Mouse (Mus musculus): ENCODE data around the gene Ostm1. TPM values are rescaled to one million over a fixed set of nuclear protein-coding genes. Genes with fewer than 3 reads are reported as not detected.

Gene Ostm1
- polyA plus RNA-seq, 1 experiment from 2014 or later: 23.9 TPM

DNA sequence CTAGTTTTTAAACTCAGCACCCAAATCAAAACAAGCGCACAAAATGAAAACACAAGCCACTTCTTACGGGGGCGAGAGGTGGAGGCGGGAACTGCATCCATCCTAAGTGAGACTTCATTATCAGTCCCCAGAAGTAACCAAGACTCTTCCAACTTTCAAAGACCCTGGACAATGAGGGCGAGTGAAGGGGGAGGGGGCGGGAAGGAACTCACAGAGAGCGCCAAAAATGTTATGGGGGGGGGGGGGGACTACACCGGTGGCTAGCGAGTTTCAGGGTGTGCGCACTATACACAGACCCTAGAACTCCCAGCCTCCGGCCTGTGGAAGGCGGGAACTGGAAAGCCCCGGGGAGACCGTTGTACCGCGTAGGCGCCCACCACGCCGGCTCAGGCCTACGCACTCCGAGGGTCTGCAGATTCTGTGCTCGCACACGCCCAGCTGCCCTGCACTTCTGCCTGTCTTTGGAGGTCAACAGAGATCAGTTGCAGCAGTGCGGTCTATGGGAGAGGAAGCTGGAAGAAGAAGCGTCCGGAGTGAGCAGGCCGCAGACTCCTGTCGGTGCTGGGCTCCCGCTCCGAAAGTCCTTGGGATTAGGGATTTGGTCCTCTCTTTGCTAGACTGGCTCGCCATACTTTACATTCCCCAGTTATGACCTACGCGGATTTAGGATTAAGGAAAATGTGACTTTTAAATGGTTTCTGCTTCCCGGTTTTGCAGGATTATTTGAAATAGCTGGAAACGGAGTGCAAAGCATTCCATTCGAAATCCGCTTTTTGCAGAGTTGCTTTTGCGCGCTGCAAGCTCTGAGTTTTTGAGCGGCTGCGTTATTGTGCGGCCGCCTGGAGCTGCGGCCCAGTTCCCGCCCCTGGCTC is 1.7 kb upstream of the Ostm1 start:
- 3% methylated on average over 45 of the region's 45 CpGs for WGBS
- H3K9ac ChIP-seq (replicated peaks; ENCODE audit: low read depth): no peak overlapping the region
- TF ChIP-seq EP300 (IDR thresholded peaks at IDR 0.05) (no peak), CTCF (IDR thresholded peaks at IDR 0.05) (no peak)
- H3K4me2 ChIP-seq (replicated peaks; ENCODE audit: low read depth, low read length): no peak overlapping the region
- no peaks in the 10 kb centered on the region for H3K36me3 ChIP-seq (ENCODE audit: insufficient read depth, low read length)
- peaks cover 82% of the 10 kb centered on the region for H3K27me3 ChIP-seq (replicated peaks; ENCODE audit: insufficient read depth, low read length)
- no peak overlapping the region for H3K4me3 ChIP-seq (ENCODE audit: low read depth, low read length)
- no peak for DNase-seq (ENCODE audit: low spot score)
- ATAC-seq: no peak
- no peaks in the 10 kb centered on the region; the same call in 1 of the 2 replicates for H3K4me1 ChIP-seq (ENCODE audit: insufficient read depth, low read depth, low read length)
- no peaks in the 10 kb centered on the region for H3K9me3 ChIP-seq (ENCODE audit: low read length)
- no peak overlapping the region for H3K27ac ChIP-seq (ENCODE audit: low read length)

DNA sequence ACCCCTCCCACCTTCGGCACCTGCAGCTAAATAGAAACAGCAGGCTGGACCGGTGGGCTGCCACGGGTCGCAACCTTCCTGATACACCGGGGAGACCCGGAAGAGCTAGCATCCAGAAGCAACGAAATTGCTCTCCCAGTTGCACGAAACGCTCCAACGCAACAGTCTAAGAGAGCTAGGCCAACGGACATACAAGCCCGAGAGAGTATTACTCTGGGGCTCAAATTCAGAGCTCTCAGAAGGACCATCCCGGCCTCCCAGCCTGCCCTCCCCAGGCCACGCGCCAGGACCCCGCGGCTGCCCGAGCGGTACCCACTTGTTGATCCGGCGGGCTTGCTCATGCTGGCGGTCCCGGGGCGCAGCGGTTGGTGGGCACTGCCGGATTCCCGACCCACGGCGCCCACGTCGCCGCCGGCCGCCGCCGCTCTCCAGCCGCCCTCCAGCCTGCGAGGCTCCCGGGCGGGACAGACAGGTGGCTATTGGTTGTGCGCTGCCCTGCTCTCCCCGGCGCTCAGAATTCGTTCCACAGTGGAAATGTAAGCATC is 984 bp upstream of the Ostm1 start:
- H3K9me3 ChIP-seq (ENCODE audit: low read length): no peaks in the 10 kb centered on the region
- H3K4me1 ChIP-seq (ENCODE audit: insufficient read depth, low read depth, low read length): no peaks in the 10 kb centered on the region; the same call in 1 of the 2 replicates
- no peak for ATAC-seq
- no peak overlapping the region for H3K9ac ChIP-seq (replicated peaks; ENCODE audit: low read depth)
- under 1% methylated on average over 44 of the region's 44 CpGs for WGBS
- H3K4me3 ChIP-seq (ENCODE audit: low read depth, low read length): peak overlapping the region; percentile 31; the same call in 1 of the 2 replicates
- TF ChIP-seq CTCF (IDR thresholded peaks at IDR 0.05) (no peak), EP300 (IDR thresholded peaks at IDR 0.05) (no peak)
- no peak for DNase-seq (ENCODE audit: low spot score)
- H3K36me3 ChIP-seq (ENCODE audit: insufficient read depth, low read length): no peaks in the 10 kb centered on the region
- H3K4me2 ChIP-seq (replicated peaks; ENCODE audit: low read depth, low read length): 0 out of 2 replicates have a peak overlapping the region, but pooled peaks have one; percentile 36
- H3K27ac ChIP-seq (ENCODE audit: low read length): no peak overlapping the region
- H3K27me3 ChIP-seq (replicated peaks; ENCODE audit: insufficient read depth, low read length): peaks cover 83% of the 10 kb centered on the region

DNA sequence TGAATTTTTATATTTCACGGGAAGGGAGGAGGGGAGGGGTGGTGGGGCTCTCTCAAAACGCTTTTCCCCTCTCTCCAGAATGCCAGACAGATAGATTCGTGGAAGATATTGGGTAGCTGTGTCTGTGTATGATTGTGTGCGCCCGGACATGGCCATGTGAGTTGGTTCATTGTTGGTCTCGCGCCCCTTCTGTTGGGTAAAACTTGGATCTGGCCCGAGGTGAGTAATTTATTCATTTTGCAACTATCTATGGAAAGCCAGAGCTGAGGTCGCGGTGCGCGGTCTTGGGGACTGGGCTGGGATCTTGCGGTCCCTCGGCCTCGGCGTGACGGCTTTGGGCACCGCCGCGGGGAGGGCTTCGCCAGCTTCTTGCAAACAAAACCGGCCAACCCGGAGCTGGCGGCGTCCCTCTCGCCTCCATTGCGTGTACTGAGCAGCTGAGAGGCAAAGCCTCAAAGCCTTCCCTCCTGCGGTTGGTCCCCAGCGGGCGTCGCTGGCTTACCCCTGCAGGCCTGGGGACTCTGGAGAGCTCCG is 347 bp downstream of the Ostm1 start:
- Histone ChIP-seq H3K27ac (ENCODE audit: low read length) (no peak overlapping the region), H3K4me3 (ENCODE audit: low read depth, low read length) (peak overlapping the region; percentile 31), H3K27me3 (replicated peaks; ENCODE audit: insufficient read depth, low read length) (peaks cover 80% of the 10 kb centered on the region), H3K9ac (replicated peaks; ENCODE audit: low read depth) (no peak overlapping the region), H3K4me2 (replicated peaks; ENCODE audit: low read depth, low read length) (peak overlapping the region; percentile 36), H3K36me3 (ENCODE audit: insufficient read depth, low read length) (no peaks in the 10 kb centered on the region), H3K4me1 (ENCODE audit: insufficient read depth, low read depth, low read length) (no peaks in the 10 kb centered on the region; the same call in 1 of the 2 replicates), H3K9me3 (ENCODE audit: low read length) (no peaks in the 10 kb centered on the region)
- TF ChIP-seq CTCF (IDR thresholded peaks at IDR 0.05): no peak
- no peak for TF ChIP-seq EP300 (IDR thresholded peaks at IDR 0.05)
- DNase-seq (ENCODE audit: low spot score) (no peak), ATAC-seq (no peak)
- 2% methylated on average over 25 of the region's 32 CpGs for WGBS

DNA sequence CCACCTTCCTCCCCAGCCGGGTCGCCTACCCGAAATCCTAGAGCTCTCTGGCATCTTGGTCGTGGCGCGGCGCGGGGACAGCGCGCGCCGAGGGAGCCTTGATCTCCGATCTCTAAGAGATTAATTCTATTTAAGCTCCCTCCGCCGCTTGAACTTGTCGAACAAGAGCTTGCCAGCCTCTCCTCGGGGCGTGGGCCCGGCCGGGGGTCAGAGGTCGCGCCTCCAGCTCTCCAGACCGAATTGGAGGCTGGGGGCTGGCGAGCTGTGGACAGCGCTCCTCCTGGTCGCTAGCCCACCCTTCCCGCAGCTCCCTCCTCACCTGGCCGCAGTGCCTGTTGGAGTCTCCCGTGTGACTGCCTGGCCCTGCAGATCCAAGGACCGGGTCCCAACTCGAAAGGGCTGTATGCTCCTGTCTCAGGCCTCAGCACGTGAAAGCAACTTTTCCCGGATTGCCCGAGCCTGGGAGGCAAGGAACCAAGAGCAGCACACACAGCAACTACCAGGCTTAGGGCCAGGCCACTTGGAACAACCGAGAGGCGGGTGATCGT is 888 bp downstream of the Ostm1 start:
- Histone ChIP-seq H3K36me3 (ENCODE audit: insufficient read depth, low read length) (no peaks in the 10 kb centered on the region), H3K27me3 (replicated peaks; ENCODE audit: insufficient read depth, low read length) (peaks cover 82% of the 10 kb centered on the region), H3K4me1 (ENCODE audit: insufficient read depth, low read depth, low read length) (no peaks in the 10 kb centered on the region; the same call in 1 of the 2 replicates), H3K4me3 (ENCODE audit: low read depth, low read length) (no peak overlapping the region), H3K9me3 (ENCODE audit: low read length) (no peaks in the 10 kb centered on the region), H3K4me2 (replicated peaks; ENCODE audit: low read depth, low read length) (peak overlapping the region; percentile 36), H3K27ac (ENCODE audit: low read length) (no peak overlapping the region), H3K9ac (replicated peaks; ENCODE audit: low read depth) (no peak overlapping the region)
- no peak for ATAC-seq
- DNase-seq (ENCODE audit: low spot score): no peak
- TF ChIP-seq CTCF (IDR thresholded peaks at IDR 0.05) (no peak), EP300 (IDR thresholded peaks at IDR 0.05) (no peak)
- 3% methylated on average over 37 of the region's 37 CpGs for WGBS

DNA sequence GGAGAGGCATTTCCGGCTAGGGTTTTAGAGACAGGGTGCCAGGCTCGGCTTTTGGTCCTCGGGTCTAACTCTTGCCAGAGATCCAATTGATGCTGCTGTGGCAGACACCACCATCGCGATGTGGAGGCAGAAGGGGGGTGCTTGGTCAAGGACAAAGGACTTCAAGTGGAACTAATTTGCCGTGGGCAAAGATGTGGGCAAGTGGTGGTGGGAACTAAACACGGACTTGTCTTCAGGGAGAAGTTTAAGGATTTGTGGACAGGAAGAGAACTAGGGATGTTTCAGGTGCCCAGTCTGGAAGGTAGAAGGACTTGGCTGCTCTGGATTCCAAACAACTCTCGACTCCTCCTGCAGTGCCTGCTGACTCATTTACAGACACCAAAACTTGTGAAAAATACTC is 1.5 kb downstream of the Ostm1 start:
- Histone ChIP-seq H3K4me1 (ENCODE audit: insufficient read depth, low read depth, low read length) (no peaks in the 10 kb centered on the region; the same call in 1 of the 2 replicates), H3K27ac (ENCODE audit: low read length) (no peak overlapping the region), H3K4me3 (ENCODE audit: low read depth, low read length) (no peak overlapping the region), H3K4me2 (replicated peaks; ENCODE audit: low read depth, low read length) (no peak overlapping the region), H3K9ac (replicated peaks; ENCODE audit: low read depth) (no peak overlapping the region), H3K9me3 (ENCODE audit: low read length) (no peaks in the 10 kb centered on the region), H3K36me3 (ENCODE audit: insufficient read depth, low read length) (no peaks in the 10 kb centered on the region), H3K27me3 (replicated peaks; ENCODE audit: insufficient read depth, low read length) (peaks cover 81% of the 10 kb centered on the region)
- TF ChIP-seq EP300 (IDR thresholded peaks at IDR 0.05) (no peak), CTCF (IDR thresholded peaks at IDR 0.05) (no peak)
- 4% methylated on average over 8 of the region's 8 CpGs for WGBS
- no peak for ATAC-seq
- no peak for DNase-seq (ENCODE audit: low spot score)
